Mouse (Mus musculus): ENCODE results near the gene Nol12.

Nol12 gene

GRCm38 (mm10) chr15:78957021-78957420, 22.3 kb downstream of the Nol12 start:
- no peak for TF ChIP-seq GATA4 (IDR thresholded peaks at IDR 0.05; ENCODE audit: insufficient replicate concordance, low read length)

GRCm38 (mm10) chr15:78959537-78959936, 24.8 kb downstream of the Nol12 start:
- no peak for TF ChIP-seq GATA4 (IDR thresholded peaks at IDR 0.05; ENCODE audit: insufficient replicate concordance, low read length)

GRCm38 (mm10) chr15:78960088-78960487, 25.4 kb downstream of the Nol12 start:
- TF ChIP-seq GATA4 (IDR thresholded peaks at IDR 0.05; ENCODE audit: insufficient replicate concordance, low read length), result no peak

GRCm38 (mm10) chr15:78962885-78963284, 28.2 kb downstream of the Nol12 start:
- TF ChIP-seq GATA4 (IDR thresholded peaks at IDR 0.05; ENCODE audit: insufficient replicate concordance, low read length), result no peak

- TF ChIP-seq GATA4 (IDR thresholded peaks at IDR 0.05; ENCODE audit: insufficient replicate concordance, low read length), result no peak
Observed at GRCm38 (mm10) chr15:78971626-78972025, 36.9 kb downstream of the Nol12 start.

- TF ChIP-seq GATA4 (IDR thresholded peaks at IDR 0.05; ENCODE audit: insufficient replicate concordance, low read length), result no peak
Observed at GRCm38 (mm10) chr15:78973950-78974349, 39.2 kb downstream of the Nol12 start.

GRCm38 (mm10) chr15:78977676-78978159, 43.0 kb downstream of the Nol12 start:
- no peak for TF ChIP-seq GATA4 (IDR thresholded peaks at IDR 0.05; ENCODE audit: insufficient replicate concordance, low read length)

- TF ChIP-seq GATA4 (IDR thresholded peaks at IDR 0.05; ENCODE audit: insufficient replicate concordance, low read length), result peak; percentile 38; the same call in 1 of the 2 replicates
Observed at GRCm38 (mm10) chr15:78978875-78979274, 44.1 kb downstream of the Nol12 start.

GRCm38 (mm10) chr15:78980084-78980483, 45.4 kb downstream of the Nol12 start:
- TF ChIP-seq GATA4 (IDR thresholded peaks at IDR 0.05; ENCODE audit: insufficient replicate concordance, low read length), result no peak

GRCm38 (mm10) chr15:78982658-78983435, 48.1 kb downstream of the Nol12 start:
- no peak for TF ChIP-seq GATA4 (IDR thresholded peaks at IDR 0.05; ENCODE audit: insufficient replicate concordance, low read length)

GRCm38 (mm10) chr15:78983436-78984285, 48.9 kb downstream of the Nol12 start:
- peak; percentile 46 for TF ChIP-seq GATA4 (IDR thresholded peaks at IDR 0.05; ENCODE audit: insufficient replicate concordance, low read length)

- no peak for TF ChIP-seq GATA4 (IDR thresholded peaks at IDR 0.05; ENCODE audit: insufficient replicate concordance, low read length)
Observed at GRCm38 (mm10) chr15:78984286-78984778, 49.6 kb downstream of the Nol12 start.

- no peak for TF ChIP-seq GATA4 (IDR thresholded peaks at IDR 0.05; ENCODE audit: insufficient replicate concordance, low read length)
Observed at GRCm38 (mm10) chr15:78986536-78987220, 51.9 kb downstream of the Nol12 start.

GRCm38 (mm10) chr15:78988499-78988971, 53.8 kb downstream of the Nol12 start:
- TF ChIP-seq GATA4 (IDR thresholded peaks at IDR 0.05; ENCODE audit: insufficient replicate concordance, low read length), result no peak
